Mouse (Mus musculus) urinary bladder, postnatal 4 days (tissue): ENCODE data around the gene Vmn1r19.
"Not testable (repeated sequence)": the region's sequence is repeated elsewhere in the genome, so short reads cannot be mapped to it uniquely, and the experiment has no call there.

Source experiments
- DNase-seq, 2 experiments: peaks; one replicate each; pipeline ENCODE4 v3.0.0; 2021 to 2022; ENCODE audit warnings: low spot score in 2 of 2

Gene Vmn1r19

DNA sequence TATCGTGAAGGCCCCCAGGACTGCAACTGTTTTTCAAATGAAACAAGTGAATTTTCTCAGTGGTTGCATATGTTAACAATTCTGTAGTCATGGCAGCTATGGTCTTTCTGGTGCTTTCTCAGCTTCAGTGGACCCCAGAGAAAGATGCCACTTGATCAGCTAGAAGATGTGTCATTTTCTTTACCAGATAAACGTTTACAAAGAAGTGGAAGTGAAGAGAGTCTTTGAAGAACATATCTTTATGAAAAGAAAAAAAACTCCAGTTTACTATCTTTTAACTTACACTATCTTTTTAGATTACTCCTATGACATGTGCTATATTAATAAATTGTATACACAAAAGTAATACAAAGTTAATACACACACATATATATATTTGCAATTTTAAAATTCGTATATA lies at the start of gene Vmn1r19:
Gene Vmn1r19, plus strand, starts transcription at position 301 of the 400 bp plus-strand sequence.
- not testable (repeated sequence) for DNase-seq

DNA sequence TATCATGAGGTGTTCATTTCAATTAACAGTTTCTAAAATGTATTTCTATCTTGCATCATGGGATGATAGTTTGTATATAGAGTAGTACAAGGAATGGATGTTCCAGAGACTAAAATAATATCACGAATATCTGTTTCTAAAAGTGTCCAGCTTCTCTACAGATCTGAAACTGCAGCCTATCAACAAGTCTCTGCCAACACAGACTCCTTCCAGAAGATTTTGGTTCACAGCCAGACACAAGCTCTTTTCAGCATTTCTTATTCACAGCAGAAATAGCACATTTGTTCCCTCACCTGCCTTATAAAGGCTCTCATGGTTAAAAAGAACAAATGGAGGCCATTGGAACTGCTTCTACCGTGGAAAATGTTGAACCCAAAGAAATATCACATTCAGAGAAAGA lies 46.7 kb upstream of the Vmn1r19 start:
- DNase-seq, result no peak

GRCm38 (mm10) chr6:57363627-57364026 lies 40.0 kb upstream of the Vmn1r19 start, which contains the start of gene Vmn1r17:
Gene Vmn1r17, minus strand, starts transcription at chr6:57363727.
- DNase-seq, result no peak

- not testable (repeated sequence) for DNase-seq
These were observed 37.7 kb upstream of the Vmn1r19 start for GRCm38 (mm10) chr6:57365866-57366265.

- no peak for DNase-seq
These were observed 36.1 kb upstream of the Vmn1r19 start for GRCm38 (mm10) chr6:57367496-57367895.

DNA sequence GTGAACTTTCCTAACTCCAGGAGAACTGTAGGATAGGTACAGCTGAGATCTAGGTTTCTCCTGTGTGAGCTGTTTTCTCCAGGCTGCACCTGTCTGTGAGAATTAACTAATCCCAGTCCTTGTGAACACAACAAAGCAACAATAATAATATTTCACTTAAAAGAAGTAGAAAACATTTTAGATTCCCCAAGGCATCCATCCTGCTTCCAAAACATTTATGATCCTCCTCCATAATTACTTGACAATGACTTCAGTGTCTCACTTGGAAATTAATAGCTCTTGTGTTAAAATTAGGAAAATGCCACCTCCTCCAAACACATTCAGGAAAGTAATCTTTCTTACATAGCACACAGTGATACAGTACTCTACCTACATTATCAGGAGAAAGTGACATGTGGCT lies 7.9 kb upstream of the Vmn1r19 start, which contains the start of gene Vmn1r18:
Gene Vmn1r18, minus strand, starts transcription at position 101 of the 400 bp plus-strand sequence.
- DNase-seq, result no peak

DNA sequence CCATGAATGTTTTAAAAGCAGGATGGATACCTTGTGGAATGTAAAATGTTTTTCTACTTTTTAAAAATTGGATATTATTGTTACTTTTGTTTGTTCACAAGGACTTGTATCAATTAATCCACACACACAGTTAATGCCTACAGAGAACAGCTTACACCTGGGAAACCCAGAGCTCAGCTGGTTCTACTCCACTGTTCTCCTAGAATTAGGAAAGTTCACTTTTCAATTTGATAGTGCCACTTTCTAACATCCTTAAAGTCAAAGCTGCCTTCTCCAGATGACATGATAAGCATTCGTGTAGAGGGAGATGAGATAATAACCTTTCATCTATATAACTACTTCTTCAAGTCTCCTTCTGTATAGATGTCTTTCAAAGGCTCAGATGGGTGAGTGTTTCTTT lies 25.1 kb downstream of the Vmn1r19 start, which contains the start of gene Vmn1r20:
Gene Vmn1r20, plus strand, starts transcription at position 301 of the 400 bp plus-strand sequence.
- no peak for DNase-seq

- no peak for DNase-seq
These were observed 27.6 kb downstream of the Vmn1r19 start for GRCm38 (mm10) chr6:57431196-57431595.
